Mouse (Mus musculus) ES-Bruce4 (cell line): ENCODE measurements at regions not wholly inside any gene's neighbourhood (a gene's known extent, or its start where the extent isn't known, plus 50 kb on each side); places are given as distances from the start of the nearest gene placed in this dataset.

ENCODE experiments used
- H3K27ac ChIP-seq: 2 replicates; pipeline ENCODE4 v1.5.1; 2012; ENCODE audit warnings: low read length, inconsistent platforms; ENCODE audit not compliant: insufficient read depth
- H3K27me3 ChIP-seq: 2 replicates; pipeline ENCODE4 v1.6.1; 2012; ENCODE audit warnings: mild to moderate bottlenecking, low read length, inconsistent platforms; ENCODE audit not compliant: control insufficient read depth, poor library complexity, insufficient read depth, severe bottlenecking
- H3K36me3 ChIP-seq: 2 replicates; pipeline ENCODE4 v1.6.1; 2012; ENCODE audit warnings: inconsistent platforms, mild to moderate bottlenecking, low read length, moderate library complexity; ENCODE audit not compliant: control insufficient read depth, poor library complexity, insufficient read depth, severe bottlenecking
- H3K4me1 ChIP-seq: one replicate; pipeline ENCODE4 v1.8.1; 2011; ENCODE audit warnings: low read length; ENCODE audit not compliant: control insufficient read depth, insufficient read depth
- H3K4me3 ChIP-seq: 2 replicates; pipeline ENCODE4 v1.5.1; 2011; ENCODE audit warnings: low read depth, mild to moderate bottlenecking, low read length
- H3K9ac ChIP-seq: 2 replicates; pipeline ENCODE4 v1.6.1; 2012; ENCODE audit warnings: low read depth, mild to moderate bottlenecking, inconsistent platforms; ENCODE audit not compliant: poor library complexity, severe bottlenecking
- H3K9me3 ChIP-seq: replicated peaks from 2 replicates; pipeline ENCODE4 v1.6.1; 2012; ENCODE audit warnings: mild to moderate bottlenecking, low read length, inconsistent platforms; ENCODE audit not compliant: control insufficient read depth, poor library complexity, insufficient read depth, severe bottlenecking
- CTCF ChIP-seq: IDR thresholded peaks from one replicate; pipeline ENCODE4 v1.8.1; 2011; ENCODE audit warnings: low read depth, low read length
- EP300 ChIP-seq: IDR thresholded peaks from 2 replicates; pipeline ENCODE4 v1.6.1; 2011; ENCODE audit warnings: low read depth, low read length; ENCODE audit not compliant: insufficient read depth
- POLR2A ChIP-seq: IDR thresholded peaks from one replicate; pipeline ENCODE4 v1.8.1; 2011; ENCODE audit warnings: low read length; ENCODE audit not compliant: insufficient read depth

GRCm38 (mm10) chr8:115871381-115871780, 163.8 kb upstream of the Maf start:
- H3K27me3 ChIP-seq = no peaks in the 10 kb centered on the region
- no peak overlapping the region for H3K4me3 ChIP-seq
- no peak overlapping the region for H3K27ac ChIP-seq
- no peak overlapping the region for H3K9ac ChIP-seq
- H3K36me3 ChIP-seq = no peaks in the 10 kb centered on the region
- H3K9me3 ChIP-seq = no peaks in the 10 kb centered on the region
- TF ChIP-seq CTCF (no peak), EP300 (no peak), POLR2A (no peak)
- H3K4me1 ChIP-seq = no peaks in the 10 kb centered on the region

DNA sequence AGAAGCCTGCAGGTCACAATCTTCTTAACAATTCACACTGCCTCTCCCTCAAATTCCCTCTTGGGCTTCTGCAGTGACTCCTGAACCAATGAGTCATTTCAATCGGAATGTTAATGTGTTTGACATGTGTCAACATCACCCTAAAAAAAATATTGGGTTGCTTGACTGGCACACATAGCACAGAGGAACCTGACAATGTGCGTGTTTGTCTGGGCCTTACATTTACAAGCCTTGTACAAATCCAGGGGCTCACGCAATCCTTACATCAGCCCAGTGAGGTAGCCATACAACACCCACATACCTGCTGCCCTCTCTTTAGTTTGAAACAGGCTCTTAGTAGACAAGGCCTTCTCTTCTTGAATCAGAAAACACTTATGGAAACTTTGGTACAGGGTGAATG, 153.8 kb upstream of the Maf start:
- H3K27ac ChIP-seq = no peak overlapping the region
- no peak overlapping the region for H3K9ac ChIP-seq
- no peak overlapping the region for H3K4me3 ChIP-seq
- H3K4me1 ChIP-seq = no peaks in the 10 kb centered on the region
- no peaks in the 10 kb centered on the region; the same call in 1 of the 2 replicates for H3K9me3 ChIP-seq
- TF ChIP-seq EP300 = no peak
- TF ChIP-seq POLR2A = no peak
- no peak for TF ChIP-seq CTCF
- no peaks in the 10 kb centered on the region for H3K36me3 ChIP-seq
- no peaks in the 10 kb centered on the region for H3K27me3 ChIP-seq

GRCm38 (mm10) chr8:115859406-115859805, 151.8 kb upstream of the Maf start:
- TF ChIP-seq CTCF = no peak
- no peak for TF ChIP-seq POLR2A
- no peak for TF ChIP-seq EP300

DNA sequence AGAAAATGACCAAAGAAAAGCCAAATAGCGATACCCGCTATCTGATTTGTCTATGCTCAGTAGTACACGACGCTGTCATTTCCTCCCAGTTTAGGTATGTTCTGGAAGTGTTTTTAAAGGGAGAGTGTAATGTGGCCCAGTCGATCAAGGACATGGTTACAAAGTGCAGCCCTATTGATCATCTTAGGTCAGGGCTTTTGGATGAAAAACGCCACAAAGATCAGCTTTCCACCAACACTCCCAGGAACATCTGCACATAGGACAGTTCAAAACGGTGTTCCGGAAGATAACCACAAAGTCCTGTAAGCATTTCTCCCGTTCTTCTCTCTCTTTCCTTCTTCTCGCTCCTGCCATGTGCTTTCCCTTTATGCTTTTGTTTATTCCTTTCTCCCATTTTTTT, 149.2 kb upstream of the Maf start:
- H3K27ac ChIP-seq = no peak overlapping the region
- H3K9ac ChIP-seq = no peak overlapping the region
- no peak overlapping the region for H3K4me3 ChIP-seq
- no peaks in the 10 kb centered on the region for H3K36me3 ChIP-seq
- no peaks in the 10 kb centered on the region; the same call in 1 of the 2 replicates for H3K9me3 ChIP-seq
- H3K4me1 ChIP-seq = no peaks in the 10 kb centered on the region
- no peaks in the 10 kb centered on the region for H3K27me3 ChIP-seq
- no peak for TF ChIP-seq CTCF
- no peak for TF ChIP-seq POLR2A
- TF ChIP-seq EP300 = no peak

More at GRCm38 (mm10) chr8:115859406-115859805, 151.8 kb upstream of the Maf start:
- H3K9me3 ChIP-seq = no peaks in the 10 kb centered on the region; the same call in 1 of the 2 replicates
- no peaks in the 10 kb centered on the region for H3K27me3 ChIP-seq
- H3K4me1 ChIP-seq = no peaks in the 10 kb centered on the region
- no peaks in the 10 kb centered on the region for H3K36me3 ChIP-seq
- no peak overlapping the region for H3K4me3 ChIP-seq
- H3K9ac ChIP-seq = no peak overlapping the region
- H3K27ac ChIP-seq = no peak overlapping the region

- H3K9ac ChIP-seq = no peak overlapping the region
- no peak overlapping the region for H3K4me3 ChIP-seq
- H3K27me3 ChIP-seq = no peaks in the 10 kb centered on the region
- H3K27ac ChIP-seq = no peak overlapping the region
- H3K36me3 ChIP-seq = no peaks in the 10 kb centered on the region
- TF ChIP-seq POLR2A (no peak), CTCF (no peak)
- no peaks in the 10 kb centered on the region for H3K4me1 ChIP-seq
- no peaks in the 10 kb centered on the region; the same call in 1 of the 2 replicates for H3K9me3 ChIP-seq
Measured at GRCm38 (mm10) chr8:115855934-115856629, 148.5 kb upstream of the Maf start.

DNA sequence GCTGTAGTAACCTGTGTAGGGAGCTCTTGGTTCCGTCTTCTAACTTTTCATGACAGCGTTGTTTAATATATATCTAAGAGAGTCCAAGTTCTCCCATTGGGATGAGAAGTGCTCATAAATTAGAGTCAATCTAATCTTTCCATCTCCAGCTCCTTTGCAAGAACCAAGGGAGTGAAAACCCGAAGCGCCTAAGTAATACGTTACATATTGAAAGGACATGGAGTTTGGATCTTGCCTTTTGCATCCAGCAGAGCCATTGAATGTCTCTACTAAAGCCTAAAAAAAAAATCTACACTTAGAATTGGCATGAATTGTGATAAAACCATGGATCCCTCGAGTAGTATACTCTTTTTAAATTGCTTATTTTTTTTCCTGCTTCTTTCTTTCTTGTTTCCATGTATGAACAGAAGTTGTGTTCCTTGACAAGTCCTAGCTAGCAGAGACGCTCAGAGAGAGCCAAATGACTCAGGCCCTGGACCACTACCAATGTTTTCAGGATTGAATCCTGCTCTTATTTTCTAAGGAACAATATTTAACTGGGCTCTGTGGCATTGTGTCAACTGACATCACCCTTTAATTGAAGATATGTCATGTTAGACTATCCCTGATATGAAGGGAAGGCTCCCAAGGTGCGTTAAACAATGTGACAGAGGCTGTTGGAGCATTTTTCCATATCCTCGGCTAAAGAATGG, 146.8 kb upstream of the Maf start:
- H3K4me1 ChIP-seq = no peaks in the 10 kb centered on the region
- no peak overlapping the region for H3K4me3 ChIP-seq
- H3K9me3 ChIP-seq = no peaks in the 10 kb centered on the region
- no peak overlapping the region for H3K9ac ChIP-seq
- TF ChIP-seq POLR2A (no peak), EP300 (no peak), CTCF (no peak)
- no peak overlapping the region for H3K27ac ChIP-seq
- H3K36me3 ChIP-seq = no peaks in the 10 kb centered on the region
- no peaks in the 10 kb centered on the region for H3K27me3 ChIP-seq
